Mouse (Mus musculus) regulatory T cell (primary cell): ENCODE data around the gene Zfp943.

Experiments
- in situ Hi-C: fragments of 300-600 bp; cut with MboI, MseI; formaldehyde crosslinking; loops from one replicate; pipeline ENCODE4 v1.15.1; 2025; ENCODE audit warnings: high pct_unique_total_duplicates

Gene Zfp943

GRCm38 (mm10) chr17:21962107-21962907, at the start of gene Zfp943, which contains the start of gene Zfp942:
Gene Zfp943 (plus strand): TSS chr17:21962552.
Gene Zfp942 (minus strand): TSS chr17:21962464.
- in situ Hi-C loops, result loop anchor here (10.0 kb wide), 1 partner anchor 402 kb away; the partner anchor contains the start of genes Zfp758 and Zfp944

DNA sequence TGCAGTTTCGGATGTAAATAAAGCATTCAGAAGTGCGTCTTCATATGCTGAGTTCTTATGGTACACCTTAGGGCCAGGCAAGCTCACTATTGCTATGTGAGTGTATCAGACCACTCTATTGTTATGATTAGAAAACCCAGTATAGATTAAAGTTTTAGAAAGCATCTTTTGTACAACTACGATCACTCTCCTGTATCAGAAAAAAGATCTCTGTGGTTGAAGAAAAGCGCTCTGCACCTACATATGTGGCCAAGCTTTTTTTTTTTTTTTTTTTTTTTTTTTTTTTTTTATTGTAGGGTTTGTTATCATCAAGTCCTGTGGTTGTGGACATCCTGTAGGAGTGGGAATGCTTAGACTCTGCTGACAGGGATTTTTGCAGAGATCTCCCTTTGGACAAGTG, 950 bp downstream of the Zfp943 start:
- in situ Hi-C loops, result loop anchor here (10.0 kb wide), 1 partner anchor 401 kb away; the partner anchor contains the start of genes Zfp758 and Zfp944

DNA sequence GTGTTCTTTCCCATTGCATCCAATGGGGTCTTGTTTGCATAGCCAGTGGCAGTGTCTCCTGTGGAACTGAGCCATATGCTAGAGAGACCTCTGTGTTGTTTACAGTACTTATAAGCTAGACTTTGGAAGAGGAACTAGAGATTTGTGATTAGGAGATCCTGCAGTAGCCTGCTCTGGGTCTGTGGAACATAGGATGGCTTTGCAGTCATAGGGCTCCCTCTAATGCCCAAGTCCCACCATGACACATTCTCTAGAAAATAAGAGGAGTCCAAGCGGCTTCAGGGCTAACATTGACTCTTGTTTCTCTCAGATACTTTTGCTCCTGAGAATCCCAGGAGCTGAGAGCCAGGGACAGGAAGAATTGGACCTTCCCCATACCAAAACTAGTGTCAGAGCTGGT, 73.2 kb downstream of the Zfp943 start:
- in situ Hi-C loops, result loop anchor here (25.0 kb wide), 1 partner anchor 898 kb away; no protein-coding TSS in a partner anchor

GRCm38 (mm10) chr17:22049403-22049802, 87.1 kb downstream of the Zfp943 start:
- in situ Hi-C loops, result loop anchor here (25.0 kb wide), 1 partner anchor 912 kb away; no protein-coding TSS in a partner anchor

DNA sequence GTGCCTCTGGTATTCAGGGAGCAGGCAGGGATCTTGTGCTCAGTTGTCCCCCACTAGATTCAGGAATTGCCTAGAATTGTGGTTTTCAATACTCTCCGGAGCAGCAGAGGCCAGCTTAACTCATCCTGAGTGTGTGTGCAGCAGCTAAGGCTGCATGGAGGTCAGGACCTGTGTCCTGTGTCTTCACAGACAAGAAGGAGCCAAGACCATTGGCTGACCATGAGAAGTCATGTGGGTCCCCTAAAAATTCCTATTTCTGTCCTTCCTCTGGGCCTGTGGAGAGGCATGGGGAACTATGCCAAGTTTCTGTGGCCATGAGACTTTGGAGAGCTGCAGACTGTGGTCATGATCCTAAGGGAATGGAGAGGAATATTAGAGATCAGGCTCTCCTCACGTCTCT, 90.9 kb downstream of the Zfp943 start:
- in situ Hi-C loops, result no loop called here

- in situ Hi-C loops, result loop anchor here (10.0 kb wide), 1 partner anchor 334 kb away; no protein-coding TSS in a partner anchor
These were observed 118.8 kb downstream of the Zfp943 start for GRCm38 (mm10) chr17:22081031-22081631.

GRCm38 (mm10) chr17:22083224-22083623, 120.9 kb downstream of the Zfp943 start:
- in situ Hi-C loops, result loop anchor here (10.0 kb wide), 1 partner anchor 332 kb away; no protein-coding TSS in a partner anchor

- in situ Hi-C loops, result no loop called here
These were observed 156.4 kb downstream of the Zfp943 start for GRCm38 (mm10) chr17:22118770-22119169.
